Comparison of ENCODE assay signal across 1 mouse cellular context in the genomic region with DNA sequence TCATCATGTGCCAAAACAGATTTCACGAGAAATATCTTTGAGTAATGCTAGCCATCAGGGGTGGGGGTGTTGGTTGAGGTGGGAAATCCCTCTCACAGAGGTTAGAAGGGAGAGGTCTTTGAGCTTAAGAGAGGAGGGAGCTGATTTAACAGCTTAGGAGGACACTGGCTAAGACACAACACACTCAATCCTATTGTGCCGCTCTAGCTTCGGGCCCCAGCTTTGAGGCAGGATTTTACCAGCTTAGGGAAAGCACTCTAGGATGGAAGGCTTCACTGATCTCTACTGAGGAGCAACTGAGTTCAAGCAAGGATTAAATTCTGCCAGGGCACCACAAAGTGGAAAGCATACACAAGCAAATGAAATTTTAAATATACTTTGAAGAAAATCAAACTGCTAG.
TF ChIP-seq lines count a peak whose summit lies in the region.

No protein-coding gene starts in this region.

TF ChIP-seq in myocyte, 11 proteins besides CTCF, POLR2A, EP300 and RAD21 (continued from another document):
- TF ChIP-seq POLR2AphosphoS2 (IDR thresholded peaks at IDR 0.05; ENCODE audit: insufficient read length, low read depth): no peak
- no peak for TF ChIP-seq REST (IDR thresholded peaks at IDR 0.05; ENCODE audit: insufficient read depth, insufficient read length)
- TF ChIP-seq E2F4 (IDR thresholded peaks at IDR 0.05; ENCODE audit: insufficient read depth): no peak
- TF ChIP-seq MYOD1 (IDR thresholded peaks at IDR 0.05; ENCODE audit: control insufficient read depth in 1 of 3, insufficient read length in 2 of 3, low read depth in 2 of 3): no peak
- no peak for TF ChIP-seq USF1 (IDR thresholded peaks at IDR 0.05; ENCODE audit: low read depth)
- TF ChIP-seq MAX (IDR thresholded peaks at IDR 0.05; ENCODE audit: low read depth): no peak
- no peak for TF ChIP-seq MYOG (IDR thresholded peaks at IDR 0.05; ENCODE audit: control insufficient read depth in 1 of 3, insufficient read depth in 1 of 3, insufficient read length in 2 of 3, low read depth in 2 of 3)
- TF ChIP-seq TCF12 (IDR thresholded peaks at IDR 0.05; ENCODE audit: insufficient read depth, poor library complexity, severe bottlenecking): no peak
- TF ChIP-seq TCF3 (IDR thresholded peaks at IDR 0.05; ENCODE audit: insufficient read length, low read depth): no peak
